Mouse (Mus musculus): ENCODE data around the gene Cela3b.

The Cela3b gene

DNA sequence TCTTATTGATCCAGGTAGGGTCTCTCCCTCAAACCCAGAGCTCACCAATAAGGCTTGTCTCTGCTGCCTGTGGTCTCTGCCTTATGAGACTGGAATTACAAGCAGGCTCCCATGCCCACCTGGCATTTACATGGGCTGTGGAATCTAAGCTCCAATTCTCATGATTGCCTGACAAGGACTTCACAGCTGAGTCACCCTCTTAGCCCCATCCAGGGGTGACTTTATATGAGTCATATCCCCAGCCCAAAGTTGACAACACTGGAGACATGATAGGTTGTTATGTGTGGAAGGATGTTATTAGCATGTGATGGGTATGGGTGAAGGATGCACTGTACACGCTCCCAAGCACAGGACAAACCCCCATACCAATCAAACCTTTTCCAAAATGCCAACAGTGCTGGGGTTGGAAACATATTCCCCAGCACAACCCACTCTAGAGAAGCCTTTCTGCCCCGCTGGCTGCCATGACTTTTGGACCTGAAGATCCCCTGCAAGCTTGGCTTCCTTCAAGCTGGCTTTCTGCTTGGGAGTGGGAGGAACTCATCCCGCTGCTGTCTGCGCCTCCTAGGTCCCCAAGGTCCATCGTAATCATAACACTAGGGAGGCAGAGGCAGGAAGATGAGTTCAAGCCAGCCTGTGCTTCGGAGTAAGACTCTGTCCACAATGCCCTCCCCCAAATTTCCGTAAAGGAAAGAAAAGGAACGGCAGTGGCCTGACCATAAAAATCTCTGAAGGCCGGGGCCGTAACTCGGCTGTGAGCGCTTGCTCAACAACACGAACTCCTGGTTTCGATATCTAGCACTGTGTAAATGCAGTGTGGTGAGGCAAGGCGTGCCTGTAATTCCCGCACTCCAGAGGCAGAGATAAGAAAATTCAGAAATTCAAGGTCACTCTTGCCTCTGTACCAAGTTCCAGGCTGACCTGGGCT, 58.5 kb downstream of the Cela3b start:
- DNase-seq, result no peak
